Mouse (Mus musculus): Measurements from ENCODE around the gene Adgrl3. TPM values are rescaled to one million over a fixed set of nuclear protein-coding genes. Genes with fewer than 3 reads are reported as not detected.

Gene Adgrl3
- polyA plus RNA-seq, 1 experiment = 9.8 TPM

GRCm38 (mm10) chr5:81605646-81606045 lies 585.7 kb downstream of the Adgrl3 start:
- TF ChIP-seq MYOD1 (IDR thresholded peaks at IDR 0.05; ENCODE audit: control insufficient read depth, insufficient read length, low read depth) = no peak
- TF ChIP-seq MAX (IDR thresholded peaks at IDR 0.05) = no peak
- no peak for TF ChIP-seq USF1 (IDR thresholded peaks at IDR 0.05; ENCODE audit: low read depth)
- TF ChIP-seq FOSL1 (IDR thresholded peaks at IDR 0.05; ENCODE audit: insufficient read depth, low read length, poor library complexity, severe bottlenecking) = no peak
- TF ChIP-seq CEBPB (IDR thresholded peaks at IDR 0.05; ENCODE audit: low read depth) = no peak
- TF ChIP-seq CTCF (IDR thresholded peaks at IDR 0.05; ENCODE audit: control insufficient read depth, insufficient read depth, insufficient read length) = no peak
- TF ChIP-seq MYOG (IDR thresholded peaks at IDR 0.05; ENCODE audit: control insufficient read depth, extremely low read depth, insufficient read length) = no peak
- no peaks in the 10 kb centered on the region for H3K79me2 ChIP-seq (ENCODE audit: control insufficient read depth, insufficient read depth)
- no peaks in the 10 kb centered on the region for H3K79me3 ChIP-seq (ENCODE audit: low read depth)
- no peak overlapping the region for H3K4me3 ChIP-seq (ENCODE audit: insufficient read depth, poor library complexity, severe bottlenecking)
- no peaks in the 10 kb centered on the region for H3K36me3 ChIP-seq (ENCODE audit: control insufficient read depth, insufficient read depth)
- no peaks in the 10 kb centered on the region for H3K27me3 ChIP-seq (ENCODE audit: control insufficient read depth, insufficient read depth, insufficient read length)
- H3ac ChIP-seq (ENCODE audit: control insufficient read depth, insufficient read length, low read depth) = no peak overlapping the region

- peak; percentile 29 for TF ChIP-seq MYOD1 (IDR thresholded peaks at IDR 0.05; ENCODE audit: control insufficient read depth, insufficient read length, low read depth)
- TF ChIP-seq CTCF (IDR thresholded peaks at IDR 0.05; ENCODE audit: control insufficient read depth, insufficient read depth, insufficient read length) = no peak
- no peaks in the 10 kb centered on the region for H3K27me3 ChIP-seq (ENCODE audit: control insufficient read depth, insufficient read depth, insufficient read length)
- no peaks in the 10 kb centered on the region for H3K36me3 ChIP-seq (ENCODE audit: control insufficient read depth, insufficient read depth)
- no peak overlapping the region for H3K4me3 ChIP-seq (ENCODE audit: insufficient read depth, poor library complexity, severe bottlenecking)
- H3K79me2 ChIP-seq (ENCODE audit: control insufficient read depth, insufficient read depth) = no peaks in the 10 kb centered on the region
- H3ac ChIP-seq (ENCODE audit: control insufficient read depth, insufficient read length, low read depth) = no peak overlapping the region
- no peaks in the 10 kb centered on the region for H3K79me3 ChIP-seq (ENCODE audit: low read depth)
Observed at GRCm38 (mm10) chr5:81610223-81610622, 590.3 kb downstream of the Adgrl3 start.

- no peaks in the 10 kb centered on the region for H3K79me2 ChIP-seq (ENCODE audit: control insufficient read depth, insufficient read depth)
- no peaks in the 10 kb centered on the region for H3K27me3 ChIP-seq (ENCODE audit: control insufficient read depth, insufficient read depth, insufficient read length)
- no peak overlapping the region for H3K4me3 ChIP-seq (ENCODE audit: insufficient read depth, poor library complexity, severe bottlenecking)
- TF ChIP-seq MYOD1 (IDR thresholded peaks at IDR 0.05; ENCODE audit: control insufficient read depth, insufficient read length, low read depth) (no peak), MAX (IDR thresholded peaks at IDR 0.05) (no peak), CTCF (IDR thresholded peaks at IDR 0.05; ENCODE audit: control insufficient read depth, insufficient read depth, insufficient read length) (no peak), FOSL1 (IDR thresholded peaks at IDR 0.05; ENCODE audit: insufficient read depth, low read length, poor library complexity, severe bottlenecking) (no peak), MYOG (IDR thresholded peaks at IDR 0.05; ENCODE audit: control insufficient read depth, extremely low read depth, insufficient read length) (no peak), USF1 (IDR thresholded peaks at IDR 0.05; ENCODE audit: low read depth) (no peak), CEBPB (IDR thresholded peaks at IDR 0.05; ENCODE audit: low read depth) (no peak)
- no peaks in the 10 kb centered on the region for H3K36me3 ChIP-seq (ENCODE audit: control insufficient read depth, insufficient read depth)
- no peak overlapping the region for H3ac ChIP-seq (ENCODE audit: control insufficient read depth, insufficient read length, low read depth)
- no peaks in the 10 kb centered on the region for H3K79me3 ChIP-seq (ENCODE audit: low read depth)
Observed at GRCm38 (mm10) chr5:81614674-81615073, 594.7 kb downstream of the Adgrl3 start.

- Histone ChIP-seq H3ac (ENCODE audit: control insufficient read depth, insufficient read length, low read depth) (no peak overlapping the region), H3K79me2 (ENCODE audit: control insufficient read depth, insufficient read depth) (no peaks in the 10 kb centered on the region), H3K27me3 (ENCODE audit: control insufficient read depth, insufficient read depth, insufficient read length) (no peaks in the 10 kb centered on the region), H3K4me3 (ENCODE audit: insufficient read depth, poor library complexity, severe bottlenecking) (no peak overlapping the region), H3K79me3 (ENCODE audit: low read depth) (no peaks in the 10 kb centered on the region), H3K36me3 (ENCODE audit: control insufficient read depth, insufficient read depth) (no peaks in the 10 kb centered on the region)
- TF ChIP-seq MYOG (IDR thresholded peaks at IDR 0.05; ENCODE audit: control insufficient read depth, extremely low read depth, insufficient read length) (no peak), CEBPB (IDR thresholded peaks at IDR 0.05; ENCODE audit: low read depth) (no peak), FOSL1 (IDR thresholded peaks at IDR 0.05; ENCODE audit: insufficient read depth, low read length, poor library complexity, severe bottlenecking) (no peak), MAX (IDR thresholded peaks at IDR 0.05) (no peak)
Observed at GRCm38 (mm10) chr5:81621106-81621505, 601.2 kb downstream of the Adgrl3 start.

- Histone ChIP-seq H3K36me3 (ENCODE audit: control insufficient read depth, insufficient read depth) (no peaks in the 10 kb centered on the region), H3K27me3 (ENCODE audit: control insufficient read depth, insufficient read depth, insufficient read length) (no peaks in the 10 kb centered on the region), H3K79me3 (ENCODE audit: low read depth) (no peaks in the 10 kb centered on the region), H3K4me3 (ENCODE audit: insufficient read depth, poor library complexity, severe bottlenecking) (no peak overlapping the region), H3ac (ENCODE audit: control insufficient read depth, insufficient read length, low read depth) (no peak overlapping the region), H3K79me2 (ENCODE audit: control insufficient read depth, insufficient read depth) (no peaks in the 10 kb centered on the region)
- no peak for TF ChIP-seq MYOG (IDR thresholded peaks at IDR 0.05; ENCODE audit: control insufficient read depth, extremely low read depth, insufficient read length)
- TF ChIP-seq CTCF (IDR thresholded peaks at IDR 0.05; ENCODE audit: control insufficient read depth, insufficient read depth, insufficient read length) = no peak
- TF ChIP-seq USF1 (IDR thresholded peaks at IDR 0.05; ENCODE audit: low read depth) = no peak
- TF ChIP-seq MYOD1 (IDR thresholded peaks at IDR 0.05; ENCODE audit: control insufficient read depth, insufficient read length, low read depth) = no peak
- no peak for TF ChIP-seq FOSL1 (IDR thresholded peaks at IDR 0.05; ENCODE audit: insufficient read depth, low read length, poor library complexity, severe bottlenecking)
- TF ChIP-seq MAX (IDR thresholded peaks at IDR 0.05) = no peak
- no peak for TF ChIP-seq CEBPB (IDR thresholded peaks at IDR 0.05; ENCODE audit: low read depth)
Observed at GRCm38 (mm10) chr5:81621715-81622114, 601.8 kb downstream of the Adgrl3 start.

- H3K79me3 ChIP-seq (ENCODE audit: low read depth) = no peaks in the 10 kb centered on the region
- no peaks in the 10 kb centered on the region for H3K79me2 ChIP-seq (ENCODE audit: control insufficient read depth, insufficient read depth)
- no peaks in the 10 kb centered on the region for H3K36me3 ChIP-seq (ENCODE audit: control insufficient read depth, insufficient read depth)
- H3K27me3 ChIP-seq (ENCODE audit: control insufficient read depth, insufficient read depth, insufficient read length) = no peaks in the 10 kb centered on the region
- TF ChIP-seq MAX (IDR thresholded peaks at IDR 0.05) (no peak), CTCF (IDR thresholded peaks at IDR 0.05; ENCODE audit: control insufficient read depth, insufficient read depth, insufficient read length) (no peak), MYOG (IDR thresholded peaks at IDR 0.05; ENCODE audit: control insufficient read depth, extremely low read depth, insufficient read length) (no peak), USF1 (IDR thresholded peaks at IDR 0.05; ENCODE audit: low read depth) (no peak), CEBPB (IDR thresholded peaks at IDR 0.05; ENCODE audit: low read depth) (no peak), MYOD1 (IDR thresholded peaks at IDR 0.05; ENCODE audit: control insufficient read depth, insufficient read length, low read depth) (no peak), FOSL1 (IDR thresholded peaks at IDR 0.05; ENCODE audit: insufficient read depth, low read length, poor library complexity, severe bottlenecking) (no peak)
- no peak overlapping the region for H3K4me3 ChIP-seq (ENCODE audit: insufficient read depth, poor library complexity, severe bottlenecking)
- H3ac ChIP-seq (ENCODE audit: control insufficient read depth, insufficient read length, low read depth) = no peak overlapping the region
Observed at GRCm38 (mm10) chr5:81623846-81624245, 603.9 kb downstream of the Adgrl3 start.
